Mouse (Mus musculus): ENCODE data around the gene Rabl2. TPM values are rescaled to one million over a fixed set of nuclear protein-coding genes. Genes with fewer than 3 reads are reported as not detected.

Rabl2 gene
- polyA plus RNA-seq (2015; fragmentation: Nextera tagmentation; extraction: Ambion mirVana), result 5.0 and 5.6 TPM in 2 replicates

GRCm38 (mm10) chr15:89591723-89592455, at the start of gene Rabl2:
Rabl2 (minus strand) TSS chr15:89591923.
- H3K9ac ChIP-seq, result peak within 1 kb of the TSS; percentile 53; the same call in 1 of the 2 replicates
- peak within 1 kb of the TSS; percentile 68 for H3K4me2 ChIP-seq
- H3K4me1 ChIP-seq (replicated peaks), result peaks cover 7% of the 10 kb centered on the region
- H3K36me3 ChIP-seq (replicated peaks), result no peaks in the 10 kb centered on the region
- no peaks in the 10 kb centered on the region for H3K9me3 ChIP-seq (replicated peaks)
- 0 out of 2 replicates have a peak, but pooled peaks cover 6% of the 10 kb centered on the region for H3K27me3 ChIP-seq
- peak within 1 kb of the TSS; percentile 72 for H3K4me3 ChIP-seq (replicated peaks)
- ATAC-seq (ENCODE audit: insufficient read depth), result peak; percentile 92
- no peak within 1 kb of the TSS for H3K27ac ChIP-seq (replicated peaks)
- WGBS (ENCODE audit: insufficient replicate concordance), result under 1% methylated on average over 35 of the region's 35 CpGs

GRCm38 (mm10) chr15:89623626-89623959, 31.9 kb upstream of the Rabl2 start:
- Histone ChIP-seq H3K27me3 (no peaks in the 10 kb centered on the region), H3K4me2 (no peak overlapping the region), H3K9me3 (replicated peaks) (no peaks in the 10 kb centered on the region), H3K36me3 (replicated peaks) (no peaks in the 10 kb centered on the region), H3K4me1 (replicated peaks) (no peaks in the 10 kb centered on the region), H3K4me3 (replicated peaks) (no peak overlapping the region), H3K27ac (replicated peaks) (no peak overlapping the region), H3K9ac (no peak overlapping the region)
- 15% methylated on average over 6 of the region's 6 CpGs for WGBS (ENCODE audit: insufficient replicate concordance)
- no peak for ATAC-seq (ENCODE audit: insufficient read depth)

- no peak overlapping the region for H3K4me2 ChIP-seq
- 42% methylated on average over 5 of the region's 5 CpGs for WGBS (ENCODE audit: insufficient replicate concordance)
- no peak for ATAC-seq (ENCODE audit: insufficient read depth)
- H3K27me3 ChIP-seq, result no peaks in the 10 kb centered on the region
- no peak overlapping the region for H3K27ac ChIP-seq (replicated peaks)
- H3K9ac ChIP-seq, result no peak overlapping the region
- no peaks in the 10 kb centered on the region for H3K4me1 ChIP-seq (replicated peaks)
- H3K9me3 ChIP-seq (replicated peaks), result no peaks in the 10 kb centered on the region
- H3K36me3 ChIP-seq (replicated peaks), result no peaks in the 10 kb centered on the region
- no peak overlapping the region for H3K4me3 ChIP-seq (replicated peaks)
Measured at GRCm38 (mm10) chr15:89622959-89623625, 31.4 kb upstream of the Rabl2 start.

- H3K27me3 ChIP-seq, result no peaks in the 10 kb centered on the region
- no peak overlapping the region for H3K4me2 ChIP-seq
- ATAC-seq (ENCODE audit: insufficient read depth), result no peak
- H3K9ac ChIP-seq, result no peak overlapping the region
- no peak overlapping the region for H3K4me3 ChIP-seq (replicated peaks)
- H3K9me3 ChIP-seq (replicated peaks), result no peaks in the 10 kb centered on the region
- no peaks in the 10 kb centered on the region for H3K36me3 ChIP-seq (replicated peaks)
- whole genome bisulfite sequencing (ENCODE audit: insufficient replicate concordance), result 69% methylated on average over 12 of the region's 12 CpGs
- no peak overlapping the region for H3K27ac ChIP-seq (replicated peaks)
- no peaks in the 10 kb centered on the region for H3K4me1 ChIP-seq (replicated peaks)
Measured at GRCm38 (mm10) chr15:89622312-89622958, 30.7 kb upstream of the Rabl2 start.

GRCm38 (mm10) chr15:89607888-89608287, 16.2 kb upstream of the Rabl2 start:
- H3K4me2 ChIP-seq, result peak overlapping the region; percentile 15
- H3K27ac ChIP-seq (replicated peaks), result no peak overlapping the region
- ATAC-seq (ENCODE audit: insufficient read depth), result no peak
- no peaks in the 10 kb centered on the region for H3K4me1 ChIP-seq (replicated peaks)
- no peaks in the 10 kb centered on the region for H3K27me3 ChIP-seq
- no peak overlapping the region for H3K9ac ChIP-seq
- no peak overlapping the region for H3K4me3 ChIP-seq (replicated peaks)
- no peaks in the 10 kb centered on the region for H3K36me3 ChIP-seq (replicated peaks)
- no peaks in the 10 kb centered on the region for H3K9me3 ChIP-seq (replicated peaks)
- WGBS (ENCODE audit: insufficient replicate concordance), result 21% methylated on average over 9 of the region's 9 CpGs

- no peaks in the 10 kb centered on the region for H3K9me3 ChIP-seq (replicated peaks)
- no peaks in the 10 kb centered on the region for H3K4me1 ChIP-seq (replicated peaks)
- no peaks in the 10 kb centered on the region for H3K27me3 ChIP-seq
- ATAC-seq (ENCODE audit: insufficient read depth), result no peak
- H3K27ac ChIP-seq (replicated peaks), result no peak overlapping the region
- H3K4me3 ChIP-seq (replicated peaks), result no peak overlapping the region
- H3K9ac ChIP-seq, result no peak overlapping the region
- H3K4me2 ChIP-seq, result peak overlapping the region; percentile 15; the same call in 1 of the 2 replicates
- H3K36me3 ChIP-seq (replicated peaks), result no peaks in the 10 kb centered on the region
- WGBS (ENCODE audit: insufficient replicate concordance), result 33% methylated on average over 8 of the region's 8 CpGs
Measured at GRCm38 (mm10) chr15:89607480-89607879, 15.8 kb upstream of the Rabl2 start.

GRCm38 (mm10) chr15:89605822-89606570, 14.3 kb upstream of the Rabl2 start:
- no peak overlapping the region for H3K9ac ChIP-seq
- H3K4me3 ChIP-seq (replicated peaks), result no peak overlapping the region
- no peak for ATAC-seq (ENCODE audit: insufficient read depth)
- WGBS (ENCODE audit: insufficient replicate concordance), result 62% methylated on average over 12 of the region's 12 CpGs
- H3K27me3 ChIP-seq, result no peaks in the 10 kb centered on the region
- H3K4me1 ChIP-seq (replicated peaks), result no peaks in the 10 kb centered on the region
- H3K36me3 ChIP-seq (replicated peaks), result no peaks in the 10 kb centered on the region
- no peaks in the 10 kb centered on the region for H3K9me3 ChIP-seq (replicated peaks)
- H3K27ac ChIP-seq (replicated peaks), result no peak overlapping the region
- H3K4me2 ChIP-seq, result no peak overlapping the region

- Histone ChIP-seq H3K9ac (no peak overlapping the region), H3K4me3 (replicated peaks) (no peak overlapping the region), H3K4me1 (replicated peaks) (peaks cover 7% of the 10 kb centered on the region), H3K9me3 (replicated peaks) (no peaks in the 10 kb centered on the region), H3K27ac (replicated peaks) (no peak overlapping the region), H3K27me3 (0 out of 2 replicates have a peak, but pooled peaks cover 6% of the 10 kb centered on the region), H3K4me2 (peak overlapping the region; percentile 68), H3K36me3 (replicated peaks) (no peaks in the 10 kb centered on the region)
- 40% methylated on average over 4 of the region's 4 CpGs for WGBS (ENCODE audit: insufficient replicate concordance)
- ATAC-seq (ENCODE audit: insufficient read depth), result no peak
Measured at GRCm38 (mm10) chr15:89592548-89592947, 825 bp upstream of the Rabl2 start.

- Histone ChIP-seq H3K9me3 (replicated peaks) (no peaks in the 10 kb centered on the region), H3K27ac (replicated peaks) (no peak overlapping the region), H3K4me2 (peak overlapping the region; percentile 68), H3K9ac (peak overlapping the region; percentile 53; the same call in 1 of the 2 replicates), H3K36me3 (replicated peaks) (no peaks in the 10 kb centered on the region), H3K4me3 (replicated peaks) (peak overlapping the region; percentile 72), H3K4me1 (replicated peaks) (peaks cover 7% of the 10 kb centered on the region), H3K27me3 (0 out of 2 replicates have a peak, but pooled peaks cover 6% of the 10 kb centered on the region)
- WGBS (ENCODE audit: insufficient replicate concordance), result 2% methylated on average over 30 of the region's 30 CpGs
- ATAC-seq (ENCODE audit: insufficient read depth), result no peak; the same call in 1 of the 2 replicates
Measured at GRCm38 (mm10) chr15:89591317-89591716, 406 bp downstream of the Rabl2 start.

- Histone ChIP-seq H3K4me3 (replicated peaks) (no peak overlapping the region), H3K36me3 (replicated peaks) (no peaks in the 10 kb centered on the region), H3K9ac (no peak overlapping the region), H3K4me2 (no peak overlapping the region), H3K27ac (replicated peaks) (no peak overlapping the region), H3K4me1 (replicated peaks) (peaks cover 7% of the 10 kb centered on the region), H3K9me3 (replicated peaks) (no peaks in the 10 kb centered on the region), H3K27me3 (0 out of 2 replicates have a peak, but pooled peaks cover 6% of the 10 kb centered on the region)
- WGBS (ENCODE audit: insufficient replicate concordance), result 63% methylated on average over 5 of the region's 5 CpGs
- ATAC-seq (ENCODE audit: insufficient read depth), result no peak
Measured at GRCm38 (mm10) chr15:89589146-89589545, 2.6 kb downstream of the Rabl2 start.

Data from liver, embryonic 15.5 days (tissue).